Mouse (Mus musculus) WW6 (cell line): Measurements from ENCODE around the gene Emp3.
A peak's percentile ranks its signal among the peaks of the same experiment; 100 is the strongest.
"Not testable (repeated sequence)": the region's sequence is repeated elsewhere in the genome, so short reads cannot be mapped to it uniquely, and the experiment has no call there.

Experiments used
- DNase-seq: peaks from one replicate; pipeline ENCODE4 v3.0.0-alpha.2; 2013; ENCODE audit warnings: low read depth, low spot score

Gene Emp3

GRCm38 (mm10) chr7:45921242-45921621 lies at the start of gene Emp3:
TSS of gene Emp3 (minus strand) at chr7:45921404.
- DNase-seq, result no peak

- DNase-seq, result no peak
Observed at GRCm38 (mm10) chr7:45956611-45957010, 35.4 kb upstream of the Emp3 start.

DNA sequence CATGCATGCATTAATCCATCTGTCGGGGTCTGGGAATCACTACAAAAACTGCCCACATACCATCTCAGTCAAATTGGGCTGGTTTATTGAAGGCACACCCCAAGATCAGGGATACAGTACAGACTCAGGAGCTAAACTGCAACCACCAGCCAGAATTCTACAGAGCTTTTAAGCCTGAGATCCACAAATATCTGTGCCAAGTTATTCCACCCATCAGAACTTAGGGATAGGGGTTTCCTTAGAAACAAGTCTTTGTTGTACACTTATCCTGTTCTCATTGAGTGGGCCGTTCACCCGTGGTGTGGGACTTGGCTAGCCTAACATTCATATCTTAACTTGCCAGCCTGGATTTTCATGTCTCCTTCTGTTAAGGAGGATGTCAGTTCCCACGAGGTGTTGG lies 27.9 kb upstream of the Emp3 start:
- no peak for DNase-seq

- not testable (repeated sequence) for DNase-seq
Observed at GRCm38 (mm10) chr7:45943280-45943679, 22.1 kb upstream of the Emp3 start.

DNA sequence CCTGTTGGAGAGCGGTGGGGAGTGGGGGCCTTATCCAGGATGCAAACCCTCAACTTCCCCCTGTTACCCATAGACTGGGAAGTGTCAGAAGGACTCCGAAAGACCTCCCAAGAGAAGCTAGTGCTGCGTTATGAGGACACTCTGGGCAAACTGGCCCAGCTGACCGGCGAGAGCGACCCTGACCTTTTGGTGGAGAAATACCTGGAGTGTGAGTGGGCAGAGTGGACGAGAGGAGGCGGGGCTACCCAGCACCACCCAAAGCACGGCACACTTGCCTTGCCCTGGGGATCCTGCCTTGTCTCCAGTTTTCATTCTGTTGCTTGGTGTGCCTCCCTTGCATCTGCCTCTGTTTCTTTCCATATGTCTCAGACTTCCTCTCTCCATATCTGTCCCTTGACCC lies 20.8 kb upstream of the Emp3 start:
- no peak for DNase-seq

GRCm38 (mm10) chr7:45939836-45940235 lies 18.6 kb upstream of the Emp3 start:
- DNase-seq, result no peak

GRCm38 (mm10) chr7:45935114-45935513 lies 13.9 kb upstream of the Emp3 start:
- no peak for DNase-seq

GRCm38 (mm10) chr7:45933766-45934165 lies 12.6 kb upstream of the Emp3 start:
- not testable (repeated sequence) for DNase-seq

DNA sequence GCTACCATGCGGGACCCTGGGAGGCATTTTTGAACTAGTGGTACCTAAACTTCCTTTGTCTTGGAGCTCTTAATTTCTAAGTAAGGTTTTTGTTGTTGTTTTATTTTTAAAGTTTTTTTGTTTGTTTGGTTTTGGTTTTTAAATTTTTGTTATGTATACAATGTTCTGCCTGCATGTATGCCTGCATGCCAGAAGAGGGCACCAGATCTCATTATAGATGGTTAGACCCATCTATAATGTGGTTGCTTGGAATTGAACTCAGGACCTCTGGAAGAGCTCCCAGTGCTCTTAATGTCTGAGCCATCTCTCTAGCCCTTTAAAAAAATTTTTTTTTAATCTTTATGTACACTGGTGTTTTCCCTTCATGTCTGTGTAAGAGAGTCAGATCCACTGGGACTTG lies 8.5 kb upstream of the Emp3 start:
- DNase-seq, result no peak

- DNase-seq, result no peak
Observed at GRCm38 (mm10) chr7:45928626-45929295, 7.6 kb upstream of the Emp3 start.

GRCm38 (mm10) chr7:45924429-45924816 lies 3.2 kb upstream of the Emp3 start:
- DNase-seq, result no peak

DNA sequence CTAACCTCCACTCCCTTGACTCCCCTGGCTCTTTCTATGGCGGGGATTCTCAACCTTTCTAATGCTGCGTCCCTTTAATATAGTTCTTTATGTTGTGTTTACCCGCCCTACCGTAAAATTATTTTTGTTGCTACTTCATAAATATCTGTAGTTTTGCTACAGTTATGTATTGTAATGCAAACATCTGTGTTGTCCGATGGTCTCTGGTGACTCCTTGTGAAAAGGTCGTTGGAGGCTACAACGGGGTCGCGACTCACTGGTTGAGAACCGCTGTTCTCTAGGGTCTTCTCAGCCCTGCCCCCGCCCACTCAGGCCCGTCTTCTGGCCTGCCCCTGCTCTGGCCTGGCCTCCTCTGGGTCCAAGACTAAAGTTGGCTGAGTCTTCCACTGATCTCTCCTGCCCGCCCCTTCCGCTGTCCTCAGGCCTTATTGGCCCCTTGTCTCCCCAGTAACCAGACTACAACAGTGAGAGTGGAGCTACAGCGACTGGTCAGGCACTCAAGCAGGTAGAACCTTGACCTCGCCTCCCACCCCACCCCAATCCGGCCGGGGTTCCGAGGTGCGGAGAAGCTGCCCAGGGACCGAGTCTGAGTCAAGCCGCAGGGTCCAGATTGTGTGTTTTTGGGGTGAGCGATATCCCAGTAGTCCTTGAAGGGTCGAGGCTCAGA lies 2.7 kb upstream of the Emp3 start, which contains the start of gene Ccdc114:
Ccdc114 (plus strand) TSS at position 311 of the 667 bp plus-strand sequence.
- DNase-seq, result no peak

GRCm38 (mm10) chr7:45922928-45923761 lies 1.9 kb upstream of the Emp3 start:
- peak; percentile 85 for DNase-seq

DNA sequence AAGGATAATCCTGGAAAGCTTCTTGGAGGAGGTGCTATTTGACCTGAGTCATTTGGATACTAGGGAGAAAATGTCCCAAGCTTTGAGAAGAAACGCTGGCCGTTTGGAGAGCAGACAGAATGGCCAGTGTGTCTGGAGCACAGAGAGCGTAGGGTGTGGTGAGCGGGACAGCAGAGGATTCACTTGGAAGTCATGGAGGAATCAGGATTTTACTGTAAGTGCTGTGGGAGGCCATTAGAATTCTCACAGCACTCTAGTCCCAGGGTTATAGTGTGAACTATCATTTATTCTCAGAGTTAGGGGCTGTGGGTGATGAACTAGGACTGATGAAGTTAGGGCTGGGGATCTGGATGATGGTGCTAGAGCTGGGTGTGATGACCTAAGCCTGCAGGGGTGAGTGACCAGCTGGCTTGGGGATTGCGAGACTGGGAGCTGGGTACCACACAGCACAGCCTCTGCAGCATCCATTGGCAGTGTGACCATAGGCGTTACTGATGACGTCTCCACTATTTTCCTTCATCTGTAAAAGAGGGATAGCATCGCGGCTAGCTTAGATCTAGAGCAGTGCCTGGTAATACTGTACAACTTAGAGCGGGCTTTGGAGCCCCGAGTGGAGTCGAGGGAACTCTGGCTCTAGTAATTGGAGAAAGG lies 871 bp upstream of the Emp3 start:
- no peak for DNase-seq

DNA sequence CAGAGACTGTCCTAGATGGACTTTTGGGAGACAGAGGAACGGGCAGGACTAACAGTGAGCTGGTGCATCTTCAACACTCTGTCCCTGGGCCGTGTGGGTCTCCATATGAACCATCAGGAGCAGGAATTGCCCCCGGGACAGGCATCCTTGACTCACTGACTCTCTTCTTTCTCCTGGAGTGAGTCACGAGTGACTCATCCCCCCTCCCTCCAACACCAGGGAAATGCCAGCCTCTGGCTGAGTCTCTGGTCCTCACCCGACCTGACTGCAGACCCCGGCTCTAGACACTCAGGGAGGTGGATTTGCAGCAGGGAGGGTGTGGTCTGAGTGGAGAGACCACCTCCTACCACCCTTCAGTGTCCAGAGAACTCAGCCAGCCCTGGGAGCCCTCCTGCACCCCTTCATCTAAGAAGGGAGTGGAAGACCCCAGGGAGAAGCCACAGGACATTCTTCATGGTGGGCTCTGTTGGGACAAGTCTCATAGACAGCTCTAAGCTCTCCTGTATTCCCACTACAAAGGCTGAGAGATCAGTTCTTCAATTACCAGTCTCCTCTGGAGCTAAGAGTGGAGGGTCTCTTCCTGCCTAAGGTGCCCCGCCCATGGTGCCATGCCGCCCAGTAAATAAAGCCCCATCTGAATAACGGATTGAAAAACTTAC lies 492 bp downstream of the Emp3 start:
- no peak for DNase-seq

DNA sequence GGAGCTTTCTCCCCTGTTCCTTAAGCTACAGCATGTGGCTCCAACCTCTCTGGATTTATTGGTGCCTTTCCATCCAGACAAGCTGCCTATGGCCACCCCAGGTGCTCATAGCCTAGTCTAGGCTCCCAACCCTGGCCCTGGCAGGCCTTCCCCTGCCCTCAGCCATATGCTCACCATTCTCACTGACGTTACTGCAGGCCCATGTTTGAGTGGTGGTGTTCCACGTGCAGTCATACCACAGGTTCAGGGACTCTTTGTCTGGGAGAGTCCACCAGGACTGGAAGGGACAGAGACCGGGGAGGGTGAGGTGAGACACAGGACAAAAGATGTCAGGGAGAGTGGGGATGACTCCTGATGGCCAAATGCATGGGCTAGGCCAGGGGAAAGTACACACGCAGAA lies 1.4 kb downstream of the Emp3 start:
- no peak for DNase-seq

DNA sequence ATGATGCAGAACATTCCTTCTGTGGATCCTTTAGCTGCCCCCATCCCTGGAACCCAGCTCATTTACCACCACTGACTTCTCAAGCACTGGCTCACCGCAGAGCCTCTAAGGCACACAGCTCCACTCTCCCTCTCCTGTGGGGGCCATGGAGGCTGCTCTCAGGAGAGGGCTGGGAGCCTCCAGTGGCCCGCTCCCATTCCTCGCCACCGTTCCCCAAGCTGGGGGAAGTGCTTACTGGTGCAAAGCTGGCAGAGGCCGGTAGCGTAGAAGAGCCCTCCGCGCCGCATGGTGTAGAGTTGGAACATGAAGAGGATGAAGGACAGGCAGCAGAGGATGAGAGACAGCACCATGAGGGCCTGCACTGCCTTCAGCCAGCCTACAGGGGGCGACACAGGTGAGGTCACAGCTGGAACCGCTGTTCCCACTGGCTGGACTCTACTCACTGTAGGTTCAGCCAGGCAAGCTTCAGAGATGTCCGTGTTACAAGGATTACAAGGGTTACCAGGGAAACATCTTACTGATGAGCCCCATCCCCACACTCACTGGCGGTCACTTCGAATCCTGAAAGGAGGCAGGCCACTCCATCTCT lies 2.0 kb downstream of the Emp3 start:
- DNase-seq, result no peak

- no peak for DNase-seq
Observed at GRCm38 (mm10) chr7:45917926-45918325, 3.3 kb downstream of the Emp3 start.

GRCm38 (mm10) chr7:45917004-45917704 lies 4.0 kb downstream of the Emp3 start:
- DNase-seq, result no peak
